Mouse (Mus musculus): ENCODE results near the gene Hlcs. TPM values are rescaled to one million over a fixed set of nuclear protein-coding genes. Genes with fewer than 3 reads are reported as not detected.
"Not testable (repeated sequence)": the region's sequence is repeated elsewhere in the genome, so short reads cannot be mapped to it uniquely, and the experiment has no call there.

Hlcs gene
- total RNA-seq (2021) = 10 to 100 TPM; 13.5 to 13.9 TPM
- long read RNA-seq, full-length matches to known transcripts = 7 of 17 reads
- long read RNA-seq, partial matches to known transcripts = 3 of 17 reads
- long read RNA-seq, other reads (novel, unspliced or antisense) = 7 of 17 reads

DNA sequence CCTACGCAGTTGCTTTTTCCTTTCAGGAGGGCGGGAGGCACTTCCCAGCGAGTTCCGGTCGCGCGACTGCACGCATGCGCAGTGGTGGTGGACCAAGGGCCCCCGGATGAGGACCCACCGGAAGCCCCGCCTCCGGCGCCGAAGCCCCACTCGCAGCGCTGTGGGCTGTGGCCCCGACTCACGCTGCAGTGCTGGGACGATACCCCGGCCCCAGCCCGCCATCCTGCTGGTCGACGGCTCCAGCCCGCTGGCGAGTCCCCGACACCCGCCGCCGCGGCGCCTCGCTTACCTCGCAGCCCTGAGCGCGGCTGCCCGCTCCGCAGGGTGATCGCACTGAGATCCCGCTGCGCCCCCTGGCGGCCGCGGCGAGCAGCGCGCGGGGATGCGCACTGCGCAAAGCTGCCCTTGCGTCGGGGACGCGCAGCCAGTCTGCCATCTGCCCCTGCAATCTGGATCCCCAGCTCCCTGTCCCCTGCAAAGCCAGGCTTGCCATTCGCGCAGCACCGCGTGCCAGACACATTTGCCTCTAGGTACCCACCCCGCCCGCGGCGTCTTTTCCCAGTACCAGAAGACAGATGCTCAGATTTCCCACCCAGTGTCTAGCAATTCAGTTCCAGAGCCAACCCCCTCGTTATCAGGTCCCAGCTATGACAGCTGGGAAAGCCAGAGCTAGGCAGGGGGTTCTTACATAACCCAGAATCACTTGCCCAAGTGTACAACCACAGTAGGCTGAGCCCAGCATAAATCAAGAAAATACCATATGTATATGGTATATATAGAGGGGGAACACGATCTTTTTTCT, at the start of gene Hlcs:
Gene Hlcs (minus strand): TSS at position 343 of the 802 bp plus-strand sequence.
- DNase-seq (ENCODE audit: low spot score in 2 of 2) = peak; percentile 96 to 98

DNA sequence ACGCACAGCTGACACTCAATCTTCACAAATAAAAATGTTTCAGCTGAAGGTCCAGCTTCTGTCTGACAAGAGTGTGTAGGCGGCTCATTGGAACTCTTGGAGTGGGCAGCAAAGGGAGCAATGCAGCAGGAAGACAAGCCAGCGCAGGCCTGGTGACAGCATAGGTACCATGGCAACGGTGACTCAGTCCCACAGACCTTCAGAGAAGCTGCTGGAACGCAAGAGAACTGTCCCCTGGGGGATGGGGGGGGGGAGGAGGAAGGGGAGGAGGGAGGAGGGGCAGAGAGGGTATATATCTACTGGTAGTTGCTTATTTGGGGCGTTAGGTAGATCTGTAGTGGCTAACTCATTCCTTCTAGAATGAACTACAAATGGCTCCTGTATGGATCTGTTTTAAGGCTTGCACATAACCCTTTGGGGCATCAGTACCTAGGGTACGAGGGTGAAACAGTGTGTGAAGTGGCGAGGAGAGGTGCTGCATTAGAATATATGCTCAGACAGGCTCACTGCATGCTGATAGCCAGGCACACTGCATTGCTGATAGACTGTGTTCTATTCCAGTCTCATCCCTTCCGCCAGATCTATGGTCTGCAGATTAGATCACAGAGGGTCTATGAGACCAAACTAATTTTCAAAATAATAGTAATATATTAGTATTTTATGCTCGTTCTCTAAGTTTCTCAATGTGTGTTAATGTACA, 49.0 kb upstream of the Hlcs start:
- DNase-seq (ENCODE audit: low spot score in 2 of 2) = peak; percentile 81 to 84

DNA sequence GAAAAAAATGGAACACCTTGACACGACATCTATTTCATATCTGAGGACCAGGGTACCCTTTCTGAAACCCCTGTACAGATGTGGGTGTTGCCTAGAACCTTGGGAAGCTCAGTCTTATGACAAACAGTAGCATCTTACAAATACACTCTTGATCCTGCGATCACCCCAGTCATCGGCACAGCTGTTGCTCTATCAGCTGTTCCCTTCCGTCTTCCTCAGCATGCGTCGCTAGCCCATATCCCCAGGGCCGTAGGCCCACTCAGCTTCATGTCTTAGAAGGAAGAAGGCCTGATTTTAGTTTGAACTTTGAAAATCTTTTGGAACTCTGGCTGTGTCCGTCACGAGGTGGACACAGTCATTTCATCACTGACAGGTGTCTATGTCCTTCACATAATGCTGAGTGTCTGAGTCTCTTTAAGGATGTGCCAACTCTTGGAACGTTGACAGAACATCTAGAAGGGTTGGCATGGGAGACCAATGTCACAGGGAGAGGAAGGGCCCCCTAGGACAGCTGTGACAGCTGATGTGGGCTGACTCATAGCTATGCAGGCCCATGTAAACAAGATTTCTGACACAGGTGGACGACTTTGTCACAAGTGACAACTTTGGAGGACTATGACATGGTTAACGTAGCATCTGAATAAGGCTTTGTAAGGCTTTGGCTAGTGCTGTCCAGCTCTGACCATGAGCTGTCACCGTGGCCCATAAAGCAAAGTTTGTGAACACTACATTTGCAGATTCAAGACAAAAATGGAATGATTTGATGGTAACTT, 47.4 kb upstream of the Hlcs start:
- no peak for DNase-seq (ENCODE audit: low spot score in 2 of 2)

DNA sequence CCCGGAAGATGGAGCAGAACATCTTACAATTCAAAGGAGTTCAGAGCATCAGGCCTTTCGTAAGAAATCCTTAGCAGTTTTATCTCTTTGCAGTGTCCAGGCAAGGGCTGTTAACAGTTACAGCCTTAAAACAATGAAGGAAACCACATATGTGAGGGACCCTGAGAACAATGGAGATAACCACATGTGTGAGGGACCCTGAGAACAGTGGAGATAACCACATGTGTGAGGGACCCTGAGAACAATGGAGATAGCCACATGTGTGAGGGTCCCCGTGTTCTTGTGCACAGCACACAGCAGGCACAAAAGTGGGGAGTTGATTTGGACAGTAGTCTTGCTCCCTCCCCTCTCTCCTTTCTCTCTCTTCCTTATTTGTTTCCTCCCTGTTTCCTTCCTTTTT, 44.7 kb upstream of the Hlcs start:
- DNase-seq (ENCODE audit: low spot score in 2 of 2) = no peak

DNA sequence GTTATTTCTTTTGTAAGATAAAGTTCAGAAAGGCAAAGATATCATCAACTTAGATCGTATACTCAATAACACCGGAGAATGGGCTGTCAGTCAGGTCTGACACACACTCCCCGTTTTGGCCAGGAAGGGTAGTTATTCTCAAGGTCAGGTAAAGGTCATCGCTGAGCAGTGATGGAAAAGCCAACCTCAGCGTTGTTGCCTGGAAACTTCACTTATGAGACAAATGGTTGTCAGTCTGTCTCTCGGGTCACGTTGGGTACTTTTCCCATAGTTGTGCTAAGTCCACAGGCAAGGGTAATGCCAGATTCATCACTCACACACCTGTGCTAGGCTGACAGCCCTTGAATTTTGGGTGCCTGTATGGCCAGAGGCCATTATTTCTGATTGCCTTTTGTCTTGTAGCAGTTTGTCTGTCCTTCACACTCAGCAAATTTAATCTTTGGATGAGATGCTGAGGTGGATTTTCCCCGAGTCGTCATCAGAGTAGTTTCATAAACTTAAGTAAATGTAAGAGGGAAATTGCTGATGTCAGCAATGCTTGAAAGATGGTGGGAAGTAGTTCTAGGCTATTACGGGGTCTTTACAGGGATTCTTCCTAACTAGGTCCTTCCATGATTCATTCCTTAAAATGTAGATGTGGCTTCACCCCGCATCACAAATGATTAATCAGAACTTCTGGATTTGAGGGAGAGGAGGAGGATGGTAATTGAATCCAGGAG, 43.6 kb upstream of the Hlcs start:
- DNase-seq (ENCODE audit: low spot score in 2 of 2) = no peak

DNA sequence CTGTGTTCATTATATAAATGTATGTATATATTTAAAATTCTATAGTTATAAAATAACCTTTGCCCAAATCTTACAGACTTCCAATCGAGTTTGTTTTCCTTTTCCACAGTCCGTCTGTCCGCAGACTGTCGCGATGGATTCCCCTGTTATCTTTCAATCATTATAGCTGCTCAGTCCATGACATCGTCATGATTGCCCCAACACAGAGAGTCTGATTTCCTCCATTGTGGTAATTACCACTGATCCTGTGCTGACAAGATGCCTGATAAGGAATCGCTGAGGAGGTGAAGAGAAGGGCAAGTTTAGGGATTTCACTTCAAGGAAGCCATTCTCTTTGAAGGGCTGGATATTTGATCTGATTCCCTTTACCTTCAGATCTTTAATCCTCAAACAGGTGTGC, 42.7 kb upstream of the Hlcs start:
- no peak for DNase-seq (ENCODE audit: low spot score in 2 of 2)

DNA sequence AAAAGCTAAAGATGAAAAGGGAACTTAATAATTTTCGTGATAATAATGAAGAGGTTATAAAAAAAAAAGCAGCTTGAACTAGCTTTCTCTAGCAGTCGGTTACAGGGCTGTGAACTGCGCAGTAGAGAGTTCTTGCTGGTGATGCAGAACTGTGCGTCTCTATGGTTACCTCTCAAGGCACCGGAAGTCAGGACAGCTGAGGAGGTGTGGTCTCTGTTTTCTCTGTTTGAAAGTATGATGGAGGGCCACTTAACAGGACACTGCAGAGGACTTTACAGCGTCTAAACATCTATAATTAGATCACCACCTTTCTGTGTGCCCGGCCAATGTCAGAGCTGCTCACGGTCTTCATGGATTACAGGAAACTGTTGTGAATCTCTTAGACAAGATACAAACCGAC, 41.1 kb upstream of the Hlcs start:
- DNase-seq (ENCODE audit: low spot score in 2 of 2) = peak in 1 of 2 experiments; percentile 64

DNA sequence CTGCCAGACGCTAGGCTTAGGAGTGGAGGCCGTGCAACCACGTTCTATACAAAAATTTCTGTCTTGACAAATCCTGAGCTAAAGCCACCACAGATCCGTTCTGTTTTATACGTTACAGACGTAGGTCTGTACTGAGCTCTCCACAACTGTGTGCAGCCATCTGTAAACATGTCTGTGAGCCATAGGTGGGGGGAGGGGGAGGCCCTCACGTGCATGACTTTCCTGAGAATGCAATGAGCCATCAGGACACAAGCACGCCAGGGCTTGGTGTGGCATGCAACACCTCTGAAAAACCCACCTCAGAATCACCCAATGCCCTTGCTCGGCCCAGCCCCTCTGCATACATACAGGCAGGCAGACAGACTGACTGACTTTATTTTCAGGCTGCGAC, 36.9 kb upstream of the Hlcs start:
- no peak for DNase-seq (ENCODE audit: low spot score in 2 of 2)

DNA sequence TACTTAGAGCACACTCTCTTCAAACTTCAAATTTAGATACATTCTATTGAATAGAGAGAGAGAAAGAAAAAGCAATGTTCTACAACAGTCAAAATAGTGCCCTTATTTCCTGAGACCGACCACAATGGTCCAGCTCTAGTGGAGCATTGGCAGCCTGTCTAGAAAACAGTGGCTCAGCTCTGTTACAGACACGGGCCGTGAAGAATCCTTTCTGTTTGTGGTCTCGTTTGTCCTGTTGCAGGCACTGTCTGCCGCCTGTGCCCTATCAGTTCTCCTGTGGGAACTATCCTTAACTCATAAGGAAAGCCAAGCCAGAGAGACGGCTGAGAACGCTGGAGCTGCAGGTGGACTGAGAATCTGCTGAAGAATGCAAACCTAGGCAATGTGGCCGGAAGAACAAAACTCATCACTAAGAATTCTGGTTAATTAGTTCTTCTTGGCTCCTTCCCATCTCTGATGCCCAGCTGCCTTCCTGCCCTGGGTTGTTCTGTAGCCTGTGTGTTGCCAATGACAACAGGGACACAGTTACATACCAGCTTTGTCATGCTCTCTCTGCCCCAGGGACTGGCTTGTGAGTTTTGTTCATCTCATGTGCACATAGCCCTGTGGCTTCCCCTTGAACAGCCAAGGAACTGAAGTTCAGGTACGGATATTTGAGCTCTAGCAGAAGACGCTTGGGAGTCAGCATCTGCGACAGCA, 36.4 kb upstream of the Hlcs start:
- DNase-seq (ENCODE audit: low spot score in 2 of 2) = peak in 1 of 2 experiments; percentile 29

DNA sequence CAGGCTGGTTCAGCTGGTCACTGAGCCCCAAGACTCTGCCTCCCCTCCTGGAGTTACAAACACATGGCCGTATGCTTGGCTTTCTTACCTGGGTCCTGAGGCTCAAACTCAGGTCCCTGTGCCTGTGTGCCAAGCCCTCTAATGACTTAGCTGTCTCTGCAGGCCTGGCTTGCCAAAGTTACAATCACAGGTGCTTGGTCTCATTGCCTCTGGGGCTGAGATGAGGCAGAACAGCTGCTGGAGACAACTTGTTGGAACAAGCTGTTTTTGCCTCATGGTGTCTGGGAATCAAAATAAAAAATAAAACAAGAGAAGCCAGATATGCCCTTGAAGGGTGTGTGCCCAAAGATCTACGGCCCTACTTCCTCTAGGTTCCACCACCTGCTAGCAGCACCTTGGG, 35.4 kb upstream of the Hlcs start:
- DNase-seq (ENCODE audit: low spot score in 2 of 2) = no peak

DNA sequence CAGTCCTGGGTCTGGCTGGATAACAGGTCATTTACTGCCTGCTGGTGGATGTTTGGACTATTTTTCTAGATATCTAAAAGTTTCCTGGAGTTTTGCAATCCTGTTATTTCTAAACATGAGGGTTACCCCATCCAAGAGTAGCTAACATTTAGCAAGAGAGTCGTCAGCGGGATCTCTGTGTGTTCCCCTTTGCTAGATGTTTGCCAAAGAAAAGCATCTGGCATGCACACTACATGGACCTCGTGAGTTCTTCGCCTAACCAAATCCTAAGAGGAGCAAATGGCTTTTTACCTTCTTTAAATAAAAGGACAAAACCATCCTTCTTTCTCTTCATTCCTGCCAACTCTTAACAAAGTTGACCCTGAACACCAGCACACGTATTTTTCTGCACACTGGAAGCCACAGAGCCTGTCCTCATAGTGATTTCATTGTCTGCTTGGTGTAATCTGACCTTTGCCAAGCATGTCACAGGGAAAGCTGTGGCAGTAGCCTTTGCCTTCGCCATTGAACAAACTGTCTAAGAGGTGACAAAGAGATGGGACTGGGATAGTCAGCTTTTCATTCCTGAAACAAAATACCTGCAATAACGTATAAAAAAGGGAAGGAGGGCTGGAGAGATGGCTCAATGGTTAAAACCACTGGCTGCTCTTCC, 33.8 kb upstream of the Hlcs start:
- no peak for DNase-seq (ENCODE audit: low spot score in 2 of 2)

DNA sequence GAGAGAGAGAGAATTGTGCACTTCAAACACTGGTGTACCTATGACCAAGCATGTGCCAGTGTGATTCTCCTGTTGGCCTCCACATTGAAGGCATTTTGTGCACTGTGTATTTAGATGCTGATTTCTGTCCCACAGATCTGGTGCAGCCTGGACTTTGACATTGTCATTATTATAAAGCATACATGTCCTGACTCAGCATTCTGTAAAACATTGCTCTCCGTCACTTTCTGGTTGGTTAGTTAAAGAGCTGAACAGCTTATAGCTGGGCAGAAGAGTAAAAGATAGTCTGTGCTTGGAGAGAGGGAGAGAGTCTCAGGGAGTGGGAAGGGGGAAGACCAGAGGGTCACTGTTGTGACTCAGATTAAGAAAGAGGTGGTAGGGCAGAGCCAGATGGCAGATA, 32.4 kb upstream of the Hlcs start:
- no peak for DNase-seq (ENCODE audit: low spot score in 2 of 2)

DNA sequence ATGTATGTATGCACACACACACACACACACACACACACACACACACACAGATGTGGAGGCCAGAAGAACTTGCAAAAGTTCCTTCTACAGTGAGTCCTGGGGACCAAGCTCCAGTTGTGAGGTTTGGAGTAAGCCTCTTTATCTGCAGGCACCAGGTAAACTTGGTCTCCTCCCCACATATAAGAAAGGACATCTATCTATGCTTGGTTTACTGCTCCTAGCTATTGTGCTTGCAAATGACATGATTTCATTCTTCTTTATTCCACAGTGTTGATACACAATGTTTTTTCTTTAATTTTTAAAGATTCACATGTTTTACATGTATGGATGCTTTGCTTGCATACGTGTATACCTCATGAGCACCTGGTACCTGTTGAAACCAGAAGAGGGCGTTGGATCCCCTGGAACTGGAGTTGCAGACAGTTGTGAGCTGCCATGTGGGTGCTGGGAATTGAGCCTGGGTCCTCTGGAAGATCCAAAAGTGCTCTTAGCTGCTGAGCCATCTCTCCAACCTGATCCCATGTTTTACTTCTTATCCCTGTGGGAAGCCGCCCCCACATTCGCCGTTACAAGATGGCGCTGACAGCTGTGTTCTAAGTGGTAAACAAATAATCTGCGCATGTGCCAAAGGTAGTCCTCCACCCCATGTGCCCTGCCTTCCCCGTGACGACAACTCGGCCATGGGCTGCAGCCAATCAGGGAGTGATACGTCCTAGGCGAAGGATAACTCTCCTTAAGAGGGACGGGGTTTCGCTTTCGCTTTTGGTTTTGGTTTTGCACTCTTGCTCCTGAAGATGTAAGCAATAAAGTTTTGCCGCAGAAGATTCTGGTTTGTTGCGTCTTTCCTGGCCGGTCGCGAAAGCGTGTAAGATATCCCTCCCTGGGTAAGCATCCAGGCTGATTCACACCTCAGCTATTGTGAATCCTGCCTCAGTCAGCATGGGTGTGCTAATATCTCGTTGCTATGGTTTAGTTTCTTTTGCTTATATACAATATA, 26.1 kb upstream of the Hlcs start:
- DNase-seq (ENCODE audit: low spot score in 2 of 2) = not testable (repeated sequence)

DNA sequence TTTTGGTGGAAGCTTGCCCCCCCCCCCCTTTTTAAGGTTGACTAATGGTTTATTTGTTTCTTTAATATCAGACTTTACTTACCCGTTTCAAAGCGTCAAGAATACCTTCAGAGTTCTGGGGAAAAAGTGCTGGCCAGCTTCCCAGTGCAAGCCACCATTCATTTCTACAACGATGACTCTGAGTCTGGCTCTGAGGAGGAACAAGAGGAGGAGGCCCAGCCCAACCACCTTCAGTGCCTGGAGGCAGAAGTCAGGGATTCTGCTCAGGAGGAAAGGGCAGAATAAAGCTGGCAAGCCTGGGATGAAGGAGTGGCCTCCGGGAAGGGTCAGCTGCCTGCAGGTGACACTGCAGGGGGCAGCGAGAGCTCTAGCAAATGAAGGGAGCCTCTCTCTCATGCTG, 22.3 kb upstream of the Hlcs start:
- DNase-seq (ENCODE audit: low spot score in 2 of 2) = no peak

DNA sequence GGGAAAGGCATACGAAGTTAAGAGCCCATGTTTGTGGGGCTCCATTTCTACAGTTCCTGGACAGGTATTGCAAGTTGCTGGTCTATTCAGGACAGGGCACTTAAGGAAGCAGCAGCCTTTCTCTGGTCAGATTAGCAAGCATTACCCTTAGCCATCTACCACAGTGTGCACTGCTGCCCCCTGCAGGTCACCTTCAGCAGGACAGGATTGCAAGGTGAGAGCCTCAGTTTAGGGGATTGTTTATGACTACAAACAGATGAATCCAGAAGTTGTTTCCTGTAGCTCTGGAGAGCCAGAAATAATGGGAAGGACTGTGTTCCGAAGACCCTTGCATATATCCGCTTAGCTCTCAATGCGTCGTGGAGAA, 18.5 kb upstream of the Hlcs start:
- DNase-seq (ENCODE audit: low spot score in 2 of 2) = peak in 1 of 2 experiments; percentile 63

DNA sequence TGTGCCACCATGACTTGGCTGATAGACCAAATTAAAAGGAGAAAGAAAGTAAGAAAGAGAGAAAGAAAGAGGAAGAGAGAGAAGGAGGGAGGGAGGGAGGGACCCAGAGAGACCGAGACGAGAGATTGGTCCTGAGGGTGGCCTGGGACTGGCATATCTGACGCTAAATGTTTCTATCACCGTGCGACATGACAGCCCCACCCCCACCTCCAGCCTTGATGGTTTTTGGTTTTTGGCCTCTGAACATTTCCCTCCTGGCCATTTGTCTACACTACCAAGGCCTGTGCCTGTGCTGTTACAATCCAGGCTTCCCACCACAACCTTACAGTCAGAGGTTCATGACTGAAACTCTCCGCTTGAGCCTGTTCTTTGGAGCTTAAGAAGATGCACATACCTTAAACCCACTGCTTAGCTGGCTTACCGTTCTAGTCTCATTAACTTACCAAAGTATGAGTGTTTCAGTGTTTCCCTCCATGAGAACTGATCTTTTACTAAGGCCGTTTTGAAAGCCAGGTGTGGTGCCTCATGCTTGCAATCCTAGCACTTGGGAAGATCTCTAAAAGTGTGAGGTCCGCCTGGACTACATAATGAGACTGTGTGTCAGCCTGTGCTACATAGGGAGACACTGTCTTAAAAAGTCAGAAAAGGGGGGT, 18.0 kb upstream of the Hlcs start:
- no peak for DNase-seq (ENCODE audit: low spot score in 2 of 2)

DNA sequence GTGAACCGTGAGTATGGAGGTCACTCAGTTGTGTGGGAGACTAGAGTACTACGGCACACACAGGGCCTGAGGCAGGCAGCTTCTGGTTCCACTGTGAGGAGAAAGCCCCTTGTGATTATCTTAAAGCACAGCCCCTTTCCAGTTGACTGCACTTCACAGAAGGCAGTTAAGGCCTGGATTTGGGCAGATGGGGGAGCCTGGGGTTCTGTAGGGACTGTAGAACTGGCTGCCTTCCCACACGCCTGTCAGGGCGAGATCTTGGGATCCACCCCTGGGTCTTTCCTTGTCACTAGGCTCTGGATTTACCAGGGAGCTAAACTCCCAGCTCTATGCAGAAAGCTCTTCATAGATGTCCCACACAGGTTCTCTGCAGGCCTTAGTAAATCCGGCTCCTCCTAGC, 17.1 kb upstream of the Hlcs start:
- no peak for DNase-seq (ENCODE audit: low spot score in 2 of 2)
